Mouse (Mus musculus) cerebellum, adult 2 months (tissue): ENCODE results near the gene Tefm.

ENCODE experiments used
- CTCF ChIP-seq: fragments of 200-500 bp; IDR thresholded peaks from 2 replicates; pipeline ENCODE4 v1.5.1; 2011; ENCODE audit warnings: low read depth, mild to moderate bottlenecking, control low read depth, low read length, moderate library complexity, borderline replicate concordance; ENCODE audit not compliant: insufficient read depth
- POLR2A ChIP-seq: fragments of 200-500 bp; IDR thresholded peaks from 2 replicates; pipeline ENCODE4 v1.6.1; 2011; ENCODE audit warnings: low read length, control low read depth, borderline replicate concordance; ENCODE audit not compliant: insufficient read depth

GRCm38 (mm10) chr11:80090555-80091164 is 51.3 kb downstream of the Tefm start:
- no peak for TF ChIP-seq CTCF
- TF ChIP-seq POLR2A: no peak
